Mouse (Mus musculus): ENCODE results near the gene Sash1.

Gene Sash1

GRCm38 (mm10) chr10:8767381-8767780 is 118.5 kb downstream of the Sash1 start:
- TF ChIP-seq GATA4 (IDR thresholded peaks at IDR 0.05; ENCODE audit: insufficient replicate concordance, low read length) = no peak

DNA sequence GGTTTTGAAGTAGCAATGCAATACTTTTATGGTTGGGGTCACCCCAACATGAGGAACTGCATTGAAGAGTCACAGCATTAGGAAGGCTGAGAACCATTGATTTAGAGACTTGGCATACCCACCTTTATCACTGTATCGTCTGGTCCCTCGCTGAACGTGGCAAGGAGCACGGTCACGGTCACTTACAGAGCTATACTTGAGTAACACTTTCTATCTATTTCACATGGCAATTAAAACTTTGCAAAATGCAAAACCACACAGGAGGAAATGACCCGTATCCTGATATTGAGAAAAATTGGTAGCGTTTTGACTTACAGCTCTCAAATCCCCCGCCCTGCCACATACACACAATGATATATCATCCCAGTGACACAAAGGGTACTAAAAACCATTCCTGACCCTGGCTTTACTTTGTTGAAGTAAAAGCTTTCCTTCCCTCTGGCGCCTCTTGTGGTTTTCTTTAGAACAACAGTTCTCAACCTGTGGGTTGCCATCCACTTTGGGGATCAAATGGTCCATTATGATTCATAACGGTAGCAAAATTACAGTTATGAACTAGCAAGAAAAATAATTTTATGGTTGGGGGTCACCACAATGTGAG is 119.8 kb downstream of the Sash1 start:
- no peak for TF ChIP-seq GATA4 (IDR thresholded peaks at IDR 0.05; ENCODE audit: insufficient replicate concordance, low read length)

DNA sequence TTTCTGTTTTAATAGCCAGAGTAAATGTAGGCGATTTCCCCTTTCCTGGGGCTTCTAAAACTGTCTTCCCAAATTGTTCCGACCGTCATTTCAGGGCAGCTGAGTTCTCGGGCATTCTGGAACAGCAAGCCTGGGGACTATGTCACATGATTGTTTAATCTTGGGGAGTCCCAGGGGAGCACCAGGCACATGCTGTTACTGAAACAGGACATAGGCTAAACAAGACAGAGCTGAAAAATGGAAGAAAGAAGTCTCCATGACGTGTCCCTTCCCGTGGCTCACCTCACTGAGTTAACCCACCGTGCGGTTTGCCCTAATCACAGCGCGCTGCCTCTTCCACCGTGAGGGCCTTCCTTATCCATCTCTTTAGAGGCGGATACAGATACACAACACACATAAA is 123.1 kb downstream of the Sash1 start:
- TF ChIP-seq GATA4 (IDR thresholded peaks at IDR 0.05; ENCODE audit: insufficient replicate concordance, low read length) = no peak

GRCm38 (mm10) chr10:8762209-8762701 is 123.6 kb downstream of the Sash1 start:
- no peak for TF ChIP-seq GATA4 (IDR thresholded peaks at IDR 0.05; ENCODE audit: insufficient replicate concordance, low read length)

DNA sequence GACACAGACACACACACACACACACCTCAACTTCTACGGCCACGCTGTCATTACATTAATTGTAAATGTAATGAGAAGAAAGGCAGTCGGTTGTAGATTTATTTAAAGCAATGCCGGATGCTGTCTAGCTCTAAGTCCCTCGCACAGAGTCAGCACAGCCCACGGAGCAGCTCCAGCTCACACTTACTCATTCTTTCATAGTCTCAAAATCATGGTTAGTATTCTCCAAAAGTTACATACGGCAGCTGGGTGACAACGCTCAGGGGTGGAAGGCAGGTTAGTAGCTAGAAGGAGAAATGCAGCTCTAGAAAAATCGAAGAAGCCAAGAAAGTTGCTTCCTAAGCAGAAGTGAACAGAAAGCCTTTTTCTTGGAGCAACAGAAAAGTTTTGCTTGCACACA is 124.2 kb downstream of the Sash1 start:
- no peak for TF ChIP-seq GATA4 (IDR thresholded peaks at IDR 0.05; ENCODE audit: insufficient replicate concordance, low read length)

DNA sequence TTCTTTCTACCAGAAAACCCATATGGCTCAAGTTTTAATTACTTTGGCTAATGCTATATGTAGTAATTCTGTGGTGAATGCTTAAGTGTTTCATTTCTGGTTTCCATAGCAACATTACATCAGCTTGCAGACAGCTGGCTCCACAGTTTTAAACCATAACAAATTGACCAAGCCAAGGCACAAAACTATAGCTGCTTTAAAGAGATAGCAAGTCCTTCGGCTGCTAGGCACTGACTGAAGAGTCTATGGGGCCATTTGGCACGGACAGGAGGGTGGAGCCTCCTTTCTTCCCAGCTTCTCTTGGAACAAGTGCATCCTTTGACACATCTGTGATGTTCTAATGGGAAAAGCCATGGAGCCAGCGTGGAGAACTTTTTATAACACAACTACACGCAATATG is 125.3 kb downstream of the Sash1 start:
- no peak for TF ChIP-seq GATA4 (IDR thresholded peaks at IDR 0.05; ENCODE audit: insufficient replicate concordance, low read length)

GRCm38 (mm10) chr10:8759228-8759627 is 126.6 kb downstream of the Sash1 start:
- no peak for TF ChIP-seq GATA4 (IDR thresholded peaks at IDR 0.05; ENCODE audit: insufficient replicate concordance, low read length)

DNA sequence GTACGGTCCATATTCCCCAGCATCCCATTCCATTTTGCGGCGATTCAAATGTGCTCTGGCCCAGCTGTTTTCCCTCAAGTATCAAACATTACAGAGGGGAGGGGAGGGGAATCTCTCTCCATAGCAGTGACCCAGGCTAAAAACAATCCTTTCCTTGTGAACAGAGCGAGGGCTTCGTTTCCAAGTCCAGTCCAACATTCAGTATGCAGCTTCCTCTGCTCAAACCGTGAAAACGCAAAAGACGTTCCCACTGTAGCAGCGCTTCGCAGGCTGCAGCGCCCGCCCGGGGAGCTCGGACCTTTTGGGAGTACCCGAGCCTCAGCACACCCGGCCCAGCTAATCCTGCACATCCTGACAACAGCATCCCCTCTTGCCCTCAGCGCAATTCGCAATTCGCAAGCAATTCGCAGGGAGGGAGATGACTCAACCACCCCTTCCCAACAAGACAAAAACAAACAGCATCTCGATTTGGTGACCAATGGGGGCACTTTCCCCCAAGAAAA is 128.4 kb downstream of the Sash1 start:
- no peak for TF ChIP-seq GATA4 (IDR thresholded peaks at IDR 0.05; ENCODE audit: insufficient replicate concordance, low read length)

DNA sequence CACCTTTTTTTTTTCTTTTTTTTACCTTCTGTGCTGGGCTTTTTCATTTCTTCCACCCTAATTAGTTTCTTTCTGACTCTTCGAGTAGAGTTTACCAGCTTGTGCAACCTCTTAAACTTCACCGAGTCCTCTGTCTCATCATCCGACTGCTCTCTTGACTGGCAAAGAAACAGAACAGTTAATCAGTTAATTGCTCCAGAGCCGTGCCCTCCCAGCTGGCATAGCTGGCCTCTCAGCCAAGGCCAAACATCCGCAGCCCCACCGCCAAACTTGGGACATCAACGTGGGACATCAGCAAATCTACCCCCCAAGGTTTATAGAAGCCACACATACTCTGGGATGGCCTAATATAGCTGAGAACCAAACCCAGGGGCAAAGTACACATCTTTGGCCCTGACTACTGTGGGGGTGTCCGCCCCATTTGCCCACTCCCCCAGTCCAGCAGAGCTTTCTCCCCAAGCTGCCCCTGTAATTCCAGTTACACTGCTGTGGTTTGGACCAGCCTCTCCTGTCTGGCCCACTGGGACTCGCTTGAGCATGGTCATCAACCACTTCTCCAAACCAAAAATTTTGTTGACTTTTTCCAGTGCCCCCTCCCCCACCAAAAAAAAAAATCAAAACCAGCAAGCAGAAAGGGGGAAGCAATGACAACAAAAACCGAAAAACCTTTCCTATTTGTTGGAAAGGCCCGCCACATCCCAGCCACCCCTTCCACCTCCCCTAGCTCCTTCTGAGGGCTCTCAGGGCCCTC is 129.1 kb downstream of the Sash1 start:
- no peak for TF ChIP-seq GATA4 (IDR thresholded peaks at IDR 0.05; ENCODE audit: insufficient replicate concordance, low read length)

DNA sequence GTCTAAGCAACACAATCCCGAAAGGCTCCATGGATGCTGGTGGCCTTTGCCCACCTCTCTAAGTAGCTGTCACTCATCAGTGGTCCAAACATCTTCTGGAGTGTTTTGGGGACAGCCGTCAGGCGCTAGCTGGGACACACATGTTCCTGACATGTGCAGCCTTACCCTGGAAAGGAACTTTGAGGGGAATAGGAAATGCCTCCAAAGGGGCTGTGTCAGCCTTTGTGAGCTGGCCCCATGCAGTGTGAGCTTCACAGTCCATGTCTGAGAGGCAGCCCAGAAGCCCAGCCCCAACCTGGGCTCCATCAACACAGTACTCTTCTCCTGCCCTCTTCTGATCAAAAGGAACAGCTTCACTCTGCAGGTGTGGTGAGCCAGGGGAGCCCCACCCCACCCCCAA is 132.5 kb downstream of the Sash1 start:
- no peak for TF ChIP-seq GATA4 (IDR thresholded peaks at IDR 0.05; ENCODE audit: insufficient replicate concordance, low read length)

- no peak for TF ChIP-seq GATA4 (IDR thresholded peaks at IDR 0.05; ENCODE audit: insufficient replicate concordance, low read length)
Measured at GRCm38 (mm10) chr10:8752436-8752835, 133.4 kb downstream of the Sash1 start.

DNA sequence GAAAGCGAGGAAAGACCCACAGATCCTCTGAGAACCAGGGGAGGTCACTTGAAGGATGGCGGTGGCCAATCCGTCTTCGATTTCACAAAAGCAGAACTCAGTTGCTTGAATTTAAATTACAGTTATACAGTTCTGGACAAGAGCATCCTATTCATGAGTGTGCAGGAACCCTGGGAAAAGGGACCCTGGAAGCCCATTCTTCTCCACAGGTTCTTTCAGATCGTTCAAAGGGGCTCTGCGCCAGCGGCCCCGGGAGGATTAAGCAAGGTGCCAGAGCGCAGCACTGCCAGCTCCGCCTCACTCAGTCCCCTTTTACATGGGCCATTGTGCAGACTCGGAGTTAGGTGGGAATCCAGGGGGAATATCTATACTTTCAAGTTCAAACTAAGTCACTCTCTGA is 136.3 kb downstream of the Sash1 start:
- no peak for TF ChIP-seq GATA4 (IDR thresholded peaks at IDR 0.05; ENCODE audit: insufficient replicate concordance, low read length)

DNA sequence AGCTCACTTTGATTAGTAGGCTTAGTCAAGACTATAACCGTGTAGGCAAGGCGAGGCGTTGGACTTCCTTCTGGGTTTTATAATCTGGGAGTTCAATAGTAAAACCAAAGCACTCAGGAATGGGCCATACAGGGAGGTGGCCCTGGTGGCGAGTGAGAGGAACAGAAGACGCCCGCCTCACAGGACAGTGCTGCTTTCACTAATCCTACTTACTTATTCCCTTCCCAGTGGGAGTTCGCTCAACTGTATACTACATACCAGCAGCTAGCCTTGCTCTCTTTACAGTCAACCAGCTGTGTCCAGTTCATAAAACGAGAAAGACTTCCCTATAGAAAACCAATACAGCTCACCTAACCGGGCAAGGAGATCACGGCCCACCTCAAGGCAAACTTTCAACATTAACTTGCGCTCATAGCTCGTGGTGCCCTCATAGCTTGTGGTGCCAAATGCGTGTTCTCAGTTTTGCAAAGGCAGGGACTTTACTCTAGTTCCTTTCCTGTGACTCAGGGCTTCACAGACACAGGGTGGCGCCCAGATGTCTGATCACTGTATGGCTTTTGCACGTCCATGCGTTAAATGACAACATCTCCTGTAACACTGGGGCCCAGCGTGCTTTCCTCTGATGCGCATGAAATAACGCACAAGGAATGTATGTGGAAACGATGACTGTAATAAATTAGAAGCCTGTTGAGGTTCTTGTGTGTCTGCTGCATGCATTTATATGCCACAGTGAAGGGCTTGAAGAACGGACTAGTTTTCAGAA is 138.2 kb downstream of the Sash1 start:
- TF ChIP-seq GATA4 (IDR thresholded peaks at IDR 0.05; ENCODE audit: insufficient replicate concordance, low read length) = no peak

DNA sequence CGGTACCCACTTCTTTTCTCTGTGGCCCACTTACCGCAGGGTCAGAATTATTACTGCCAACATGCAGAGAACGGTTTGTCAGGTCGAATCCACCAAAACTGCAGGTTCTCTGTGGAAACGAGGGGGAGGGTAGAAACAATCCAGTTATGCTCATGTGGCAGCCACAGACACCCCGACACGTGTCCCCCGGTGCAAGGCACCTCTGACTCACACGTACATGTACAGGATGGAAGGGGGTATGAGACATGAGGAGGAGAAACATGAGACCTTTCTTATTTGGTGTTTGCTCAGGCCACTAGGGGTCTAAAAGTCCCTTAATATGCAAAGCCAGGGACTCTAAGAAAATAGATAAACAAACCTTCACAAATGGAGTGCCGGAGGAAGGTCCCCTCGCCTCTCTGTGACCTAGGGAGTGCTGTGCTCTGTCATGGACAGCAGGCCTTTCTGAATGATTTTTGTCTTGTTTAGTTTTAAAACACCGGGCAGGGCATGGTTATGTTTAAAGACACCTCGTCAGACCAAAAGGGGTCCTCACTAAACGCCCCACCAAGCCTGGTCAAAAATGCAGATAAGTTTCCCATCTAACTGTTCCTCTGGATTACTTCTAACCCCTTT is 139.7 kb downstream of the Sash1 start:
- no peak for TF ChIP-seq GATA4 (IDR thresholded peaks at IDR 0.05; ENCODE audit: insufficient replicate concordance, low read length)

DNA sequence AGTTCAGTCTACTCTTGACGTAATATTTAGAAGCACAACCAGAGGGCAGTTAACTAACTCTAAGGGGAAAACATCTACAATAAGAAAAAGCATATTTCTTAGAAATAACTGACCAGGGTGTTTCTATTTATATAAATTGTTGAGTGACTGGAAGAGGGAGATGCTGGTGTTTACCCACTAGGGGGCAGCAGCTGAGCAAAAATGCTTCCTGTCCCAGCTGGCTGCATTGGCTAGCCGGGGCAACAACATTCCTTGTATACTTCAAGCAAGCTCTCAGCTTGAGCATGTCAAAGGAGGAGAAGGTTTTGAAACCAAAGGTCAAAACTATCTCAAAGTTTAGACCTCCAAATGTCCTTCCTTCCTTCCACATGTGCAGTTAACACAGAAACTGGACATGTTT is 143.0 kb downstream of the Sash1 start:
- TF ChIP-seq GATA4 (IDR thresholded peaks at IDR 0.05; ENCODE audit: insufficient replicate concordance, low read length) = no peak
